Mouse (Mus musculus): ENCODE results near the gene Cask. TPM values are rescaled to one million over a fixed set of nuclear protein-coding genes. Genes with fewer than 3 reads are reported as not detected.

The Cask gene
- polyA plus RNA-seq, 1 experiment from 2014 or later = 5.9 TPM

GRCm38 (mm10) chrX:13599966-13600365 lies 251.2 kb downstream of the Cask start:
- no peaks in the 10 kb centered on the region for H3K4me1 ChIP-seq
- 39% methylated on average over 1 of the region's 1 CpGs for WGBS
- no peak for DNase-seq (ENCODE audit: low spot score)
- no peak overlapping the region for H3K4me3 ChIP-seq
- H3K36me3 ChIP-seq = no peaks in the 10 kb centered on the region
- H3K27me3 ChIP-seq (ENCODE audit: insufficient read depth, poor library complexity, severe bottlenecking) = no peaks in the 10 kb centered on the region
- no peak overlapping the region for H3K27ac ChIP-seq
- H3K9me3 ChIP-seq = no peaks in the 10 kb centered on the region

- Histone ChIP-seq H3K36me3 (no peaks in the 10 kb centered on the region), H3K4me3 (no peak overlapping the region), H3K27ac (no peak overlapping the region), H3K27me3 (ENCODE audit: insufficient read depth, poor library complexity, severe bottlenecking) (no peaks in the 10 kb centered on the region), H3K9me3 (no peaks in the 10 kb centered on the region), H3K4me1 (no peaks in the 10 kb centered on the region)
- WGBS = 75% methylated on average over 2 of the region's 2 CpGs
- DNase-seq (ENCODE audit: low spot score) = no peak
Measured at GRCm38 (mm10) chrX:13599373-13599772, 251.8 kb downstream of the Cask start.

- Histone ChIP-seq H3K4me3 (no peak overlapping the region), H3K27me3 (ENCODE audit: insufficient read depth, poor library complexity, severe bottlenecking) (no peaks in the 10 kb centered on the region), H3K27ac (no peak overlapping the region), H3K9me3 (no peaks in the 10 kb centered on the region), H3K4me1 (no peaks in the 10 kb centered on the region), H3K36me3 (no peaks in the 10 kb centered on the region)
- no peak for DNase-seq (ENCODE audit: low spot score)
- 83% methylated on average over 3 of the region's 3 CpGs for WGBS
Measured at GRCm38 (mm10) chrX:13577647-13578046, 273.5 kb downstream of the Cask start.

GRCm38 (mm10) chrX:13576606-13577005 lies 274.6 kb downstream of the Cask start:
- WGBS = 59% methylated on average over 2 of the region's 2 CpGs
- Histone ChIP-seq H3K4me3 (no peak overlapping the region), H3K9me3 (no peaks in the 10 kb centered on the region), H3K27me3 (ENCODE audit: insufficient read depth, poor library complexity, severe bottlenecking) (no peaks in the 10 kb centered on the region), H3K27ac (no peak overlapping the region), H3K36me3 (no peaks in the 10 kb centered on the region), H3K4me1 (no peaks in the 10 kb centered on the region)
- no peak for DNase-seq (ENCODE audit: low spot score)

- WGBS = 78% methylated on average over 3 of the region's 3 CpGs
- no peaks in the 10 kb centered on the region for H3K27me3 ChIP-seq (ENCODE audit: insufficient read depth, poor library complexity, severe bottlenecking)
- H3K9me3 ChIP-seq = no peaks in the 10 kb centered on the region
- no peak for DNase-seq (ENCODE audit: low spot score)
- no peaks in the 10 kb centered on the region for H3K4me1 ChIP-seq
- H3K4me3 ChIP-seq = no peak overlapping the region
- no peak overlapping the region for H3K27ac ChIP-seq
- H3K36me3 ChIP-seq = no peaks in the 10 kb centered on the region
Measured at GRCm38 (mm10) chrX:13574872-13575271, 276.3 kb downstream of the Cask start.

- 73% methylated on average over 2 of the region's 2 CpGs for WGBS
- H3K4me3 ChIP-seq = no peak overlapping the region
- no peaks in the 10 kb centered on the region for H3K9me3 ChIP-seq
- H3K27ac ChIP-seq = no peak overlapping the region
- no peaks in the 10 kb centered on the region for H3K36me3 ChIP-seq
- no peaks in the 10 kb centered on the region for H3K27me3 ChIP-seq (ENCODE audit: insufficient read depth, poor library complexity, severe bottlenecking)
- H3K4me1 ChIP-seq = no peaks in the 10 kb centered on the region
- DNase-seq (ENCODE audit: low spot score) = no peak
Measured at GRCm38 (mm10) chrX:13574298-13574697, 276.9 kb downstream of the Cask start.

GRCm38 (mm10) chrX:13554504-13554903 lies 296.7 kb downstream of the Cask start:
- H3K36me3 ChIP-seq = no peaks in the 10 kb centered on the region

GRCm38 (mm10) chrX:13552288-13552687 lies 298.9 kb downstream of the Cask start:
- H3K9me3 ChIP-seq = no peaks in the 10 kb centered on the region
- 0 out of 2 replicates have a peak, but pooled peaks cover 5% of the 10 kb centered on the region for H3K27me3 ChIP-seq (ENCODE audit: insufficient read depth, poor library complexity, severe bottlenecking)
- no peaks in the 10 kb centered on the region for H3K4me1 ChIP-seq
- DNase-seq (ENCODE audit: low spot score) = no peak
- 70% methylated on average over 2 of the region's 2 CpGs for WGBS
- no peak overlapping the region for H3K27ac ChIP-seq
- H3K36me3 ChIP-seq = no peaks in the 10 kb centered on the region
- no peak overlapping the region for H3K4me3 ChIP-seq

More at GRCm38 (mm10) chrX:13554504-13554903, 296.7 kb downstream of the Cask start:
- no peaks in the 10 kb centered on the region for H3K27me3 ChIP-seq (ENCODE audit: insufficient read depth, poor library complexity, severe bottlenecking)
- no peak overlapping the region for H3K4me3 ChIP-seq
- no peak overlapping the region for H3K27ac ChIP-seq
- H3K9me3 ChIP-seq = no peaks in the 10 kb centered on the region
- no peaks in the 10 kb centered on the region for H3K4me1 ChIP-seq
- no peak for DNase-seq (ENCODE audit: low spot score)
- WGBS = 78% methylated on average over 3 of the region's 3 CpGs

- Histone ChIP-seq H3K27me3 (ENCODE audit: insufficient read depth, poor library complexity, severe bottlenecking) (0 out of 2 replicates have a peak, but pooled peaks cover 5% of the 10 kb centered on the region), H3K4me1 (no peaks in the 10 kb centered on the region), H3K27ac (no peak overlapping the region), H3K4me3 (no peak overlapping the region), H3K36me3 (no peaks in the 10 kb centered on the region), H3K9me3 (no peaks in the 10 kb centered on the region)
- DNase-seq (ENCODE audit: low spot score) = no peak
- 85% methylated on average over 4 of the region's 4 CpGs for WGBS
Measured at GRCm38 (mm10) chrX:13551566-13551965, 299.6 kb downstream of the Cask start.

GRCm38 (mm10) chrX:13549100-13549499 lies 302.1 kb downstream of the Cask start:
- Histone ChIP-seq H3K9me3 (no peaks in the 10 kb centered on the region), H3K27ac (no peak overlapping the region), H3K4me1 (no peaks in the 10 kb centered on the region), H3K4me3 (no peak overlapping the region), H3K27me3 (ENCODE audit: insufficient read depth, poor library complexity, severe bottlenecking) (0 out of 2 replicates have a peak, but pooled peaks cover 5% of the 10 kb centered on the region), H3K36me3 (peaks cover 2% of the 10 kb centered on the region; the same call in 1 of the 2 replicates)
- DNase-seq (ENCODE audit: low spot score) = no peak
- 73% methylated on average over 4 of the region's 4 CpGs for WGBS

- DNase-seq (ENCODE audit: low spot score) = no peak
- H3K27me3 ChIP-seq (ENCODE audit: insufficient read depth, poor library complexity, severe bottlenecking) = peaks cover 33% of the 10 kb centered on the region; the same call in 1 of the 2 replicates
Measured at GRCm38 (mm10) chrX:13521288-13521687, 329.9 kb downstream of the Cask start.

GRCm38 (mm10) chrX:13520566-13520965 lies 330.6 kb downstream of the Cask start:
- no peaks in the 10 kb centered on the region for H3K9me3 ChIP-seq
- H3K27me3 ChIP-seq (ENCODE audit: insufficient read depth, poor library complexity, severe bottlenecking) = peaks cover 36% of the 10 kb centered on the region; the same call in 1 of the 2 replicates
- H3K4me3 ChIP-seq = no peak overlapping the region
- H3K4me1 ChIP-seq = no peaks in the 10 kb centered on the region
- H3K27ac ChIP-seq = no peak overlapping the region
- WGBS = 83% methylated on average over 4 of the region's 4 CpGs
- no peak for DNase-seq (ENCODE audit: low spot score)
- H3K36me3 ChIP-seq = 0 out of 2 replicates have a peak, but pooled peaks cover 2% of the 10 kb centered on the region

More at GRCm38 (mm10) chrX:13521288-13521687, 329.9 kb downstream of the Cask start:
- Histone ChIP-seq H3K27ac (no peak overlapping the region), H3K4me3 (no peak overlapping the region), H3K4me1 (no peaks in the 10 kb centered on the region), H3K36me3 (0 out of 2 replicates have a peak, but pooled peaks cover 5% of the 10 kb centered on the region), H3K9me3 (no peaks in the 10 kb centered on the region)
- 89% methylated on average over 8 of the region's 8 CpGs for WGBS

GRCm38 (mm10) chrX:13519408-13519783 lies 331.8 kb downstream of the Cask start:
- no peak overlapping the region for H3K27ac ChIP-seq
- no peaks in the 10 kb centered on the region for H3K4me1 ChIP-seq
- no peaks in the 10 kb centered on the region for H3K36me3 ChIP-seq
- no peaks in the 10 kb centered on the region for H3K9me3 ChIP-seq
- 36% methylated on average over 5 of the region's 5 CpGs for WGBS
- H3K27me3 ChIP-seq (ENCODE audit: insufficient read depth, poor library complexity, severe bottlenecking) = peaks cover 35% of the 10 kb centered on the region; the same call in 1 of the 2 replicates
- DNase-seq (ENCODE audit: low spot score) = no peak
- H3K4me3 ChIP-seq = no peak overlapping the region

All from heart, embryonic 10.5 days (tissue).